Mouse (Mus musculus): ENCODE data around the gene Dph7.

DNA sequence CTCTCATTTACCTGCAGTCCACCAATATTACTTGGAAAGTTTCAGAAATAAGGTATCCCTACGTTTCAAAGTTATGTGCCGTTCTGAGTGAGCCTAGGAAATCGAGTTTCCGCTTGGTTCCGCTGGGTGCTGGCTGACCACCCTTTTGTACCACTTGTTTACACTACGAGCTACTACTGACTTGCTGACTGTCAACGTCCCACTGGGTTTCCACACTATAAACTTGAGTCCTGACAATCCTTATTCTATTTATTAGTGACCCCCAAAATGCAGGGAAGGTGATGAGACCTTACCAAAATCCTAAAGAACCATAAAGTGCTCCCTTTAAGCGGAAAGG lies 42.4 kb upstream of the Dph7 start:
- TF ChIP-seq CTCF (IDR thresholded peaks at IDR 0.05; ENCODE audit: low read depth): no peak
- TF ChIP-seq EP300 (IDR thresholded peaks at IDR 0.05; ENCODE audit: low read depth): no peak
